Mouse (Mus musculus) CH12.LX (cell line): ENCODE data around the gene Opcml. TPM values are rescaled to one million over a fixed set of nuclear protein-coding genes. Genes with fewer than 3 reads are reported as not detected.

Source experiments
- DNase-seq: peaks from one replicate; pipeline ENCODE4 v3.0.0-alpha.2; 2013; ENCODE audit errors: extremely low read depth
- H3K27ac ChIP-seq: 2 replicates; pipeline ENCODE4 v1.5.1; 2012; ENCODE audit warnings: low read depth, mild to moderate bottlenecking, control low read depth, moderate library complexity; ENCODE audit not compliant: insufficient read depth
- H3K27me3 ChIP-seq: replicated peaks from 2 replicates; pipeline ENCODE3; 2012; ENCODE audit warnings: inconsistent platforms
- H3K36me3 ChIP-seq, 2 experiments: replicated peaks in 1 of 2; 2 replicates each; pipeline versions ENCODE3 to v1.6.1; 2012; ENCODE audit warnings: inconsistent platforms in 1 of 2, low read length in 1 of 2, mild to moderate bottlenecking in 1 of 2, mixed read lengths in 1 of 2, moderate library complexity in 1 of 2; ENCODE audit not compliant: control insufficient read depth in 1 of 2, insufficient read depth in 1 of 2
- H3K4me1 ChIP-seq, 2 experiments: 2 replicates each; pipeline ENCODE4 v1.6.1; 2012; ENCODE audit warnings: inconsistent platforms in 1 of 2, moderate library complexity in 1 of 2; ENCODE audit not compliant: insufficient read depth in 2 of 2, control insufficient read depth in 1 of 2
- H3K4me2 ChIP-seq: 2 replicates; pipeline ENCODE4 v1.6.1; 2012; ENCODE audit warnings: low read depth, mild to moderate bottlenecking, control low read depth; ENCODE audit not compliant: poor library complexity, insufficient read depth, severe bottlenecking
- H3K4me3 ChIP-seq, 3 experiments: fragments of 150-350 bp in 1 of 3; sonication (generic) in 1 of 3; replicated peaks in 1 of 3; 2 replicates each; pipeline versions ENCODE3 to v1.5.1; 2011 to 2012; ENCODE audit warnings: low read depth in 2 of 3, low read length in 2 of 3, mild to moderate bottlenecking in 2 of 3, moderate library complexity in 2 of 3, control low read depth in 1 of 3, improper control_type of control experiment in 1 of 3, inconsistent platforms in 1 of 3, mixed read lengths in 1 of 3; ENCODE audit not compliant: poor library complexity in 1 of 3
- H3K79me2 ChIP-seq: replicated peaks from 2 replicates; pipeline ENCODE4 v1.6.1; 2012; ENCODE audit warnings: mild to moderate bottlenecking, moderate library complexity; ENCODE audit not compliant: control insufficient read depth, poor library complexity, insufficient read depth, severe bottlenecking; ENCODE audit errors: extremely low read depth
- H3K9ac ChIP-seq: 2 replicates; pipeline ENCODE4 v1.6.1; 2012; ENCODE audit warnings: low read depth, mild to moderate bottlenecking, control low read depth, moderate library complexity; ENCODE audit not compliant: insufficient read depth
- H3K9me3 ChIP-seq: replicated peaks from 2 replicates; pipeline ENCODE3; 2012; ENCODE audit warnings: low read length, inconsistent platforms, mixed read lengths
- BHLHE40 ChIP-seq: IDR thresholded peaks from 2 replicates; pipeline ENCODE4 v1.6.1; 2011; ENCODE audit warnings: mild to moderate bottlenecking, low read depth, low read length, improper control_type of control experiment
- CHD2 ChIP-seq: IDR thresholded peaks from 2 replicates; pipeline ENCODE4 v1.6.1; 2011; ENCODE audit warnings: low read length, improper control_type of control experiment
- CTCF ChIP-seq, 2 experiments: IDR thresholded peaks in 1 of 2; conservative IDR thresholded peaks in 1 of 2; 2 replicates each; pipeline ENCODE4 v1.5.1; 2011 to 2012; ENCODE audit warnings: low read depth in 2 of 2, low read length in 2 of 2, improper control_type of control experiment in 1 of 2, inconsistent platforms in 1 of 2, mild to moderate bottlenecking in 1 of 2, moderate library complexity in 1 of 2
- EP300 ChIP-seq: IDR thresholded peaks from 2 replicates; pipeline ENCODE4 v1.6.1; 2011; ENCODE audit warnings: low read length, improper control_type of control experiment
- ETS1 ChIP-seq: conservative IDR thresholded peaks from 2 replicates; pipeline ENCODE4 v1.6.1; 2012; ENCODE audit warnings: low read depth, mild to moderate bottlenecking, inconsistent platforms, low read length, improper control_type of control experiment, moderate library complexity
- GABPA ChIP-seq: IDR thresholded peaks from 2 replicates; pipeline ENCODE4 v1.6.1; 2012; ENCODE audit warnings: low read depth, low read length, improper control_type of control experiment, inconsistent platforms; ENCODE audit not compliant: insufficient replicate concordance
- JUN ChIP-seq: IDR thresholded peaks from 2 replicates; pipeline ENCODE4 v1.6.1; 2011; ENCODE audit warnings: low read depth, mild to moderate bottlenecking, low read length, improper control_type of control experiment, moderate library complexity; ENCODE audit not compliant: insufficient read depth
- JUND ChIP-seq: conservative IDR thresholded peaks from 2 replicates; pipeline ENCODE4 v1.6.1; 2011; ENCODE audit warnings: low read depth, low read length, improper control_type of control experiment
- MAFK ChIP-seq: IDR thresholded peaks from 2 replicates; pipeline ENCODE4 v1.6.1; 2011; ENCODE audit warnings: low read length, improper control_type of control experiment; ENCODE audit not compliant: insufficient replicate concordance
- MAX ChIP-seq: IDR thresholded peaks from 2 replicates; pipeline ENCODE4 v1.6.1; 2011; ENCODE audit warnings: low read length, improper control_type of control experiment
- MEF2A ChIP-seq: IDR thresholded peaks from 2 replicates; pipeline ENCODE4 v1.6.1; 2014; ENCODE audit warnings: low read depth, mild to moderate bottlenecking, inconsistent platforms, low read length, improper control_type of control experiment, borderline replicate concordance
- MXI1 ChIP-seq: IDR thresholded peaks from 2 replicates; pipeline ENCODE4 v1.6.1; 2011; ENCODE audit warnings: mild to moderate bottlenecking, low read depth, low read length, improper control_type of control experiment
- NRF1 ChIP-seq: IDR thresholded peaks from 2 replicates; pipeline ENCODE4 v1.6.1; 2014; ENCODE audit warnings: low read depth, mild to moderate bottlenecking, inconsistent platforms, low read length, improper control_type of control experiment, moderate library complexity
- PAX5 ChIP-seq: IDR thresholded peaks from 2 replicates; pipeline ENCODE4 v1.6.1; 2012; ENCODE audit warnings: low read length, inconsistent platforms, mixed read lengths
- POLR2A ChIP-seq: IDR thresholded peaks from 2 replicates; pipeline ENCODE4 v1.6.1; 2011; ENCODE audit warnings: low read depth, mild to moderate bottlenecking, improper control_type of control experiment, low read length
- POLR2AphosphoS2 ChIP-seq: IDR thresholded peaks from 2 replicates; pipeline ENCODE4 v1.6.1; 2011; ENCODE audit warnings: low read depth, low read length, improper control_type of control experiment
- RAD21 ChIP-seq: IDR thresholded peaks from 2 replicates; pipeline ENCODE4 v1.6.1; 2011; ENCODE audit warnings: low read depth, mild to moderate bottlenecking, low read length, improper control_type of control experiment, moderate library complexity
- RCOR1 ChIP-seq: conservative IDR thresholded peaks from 2 replicates; pipeline ENCODE4 v1.6.1; 2012; ENCODE audit warnings: low read depth, mild to moderate bottlenecking, inconsistent platforms, low read length, improper control_type of control experiment
- SIN3A ChIP-seq: IDR thresholded peaks from 2 replicates; pipeline ENCODE4 v1.6.1; 2012; ENCODE audit warnings: low read length, improper control_type of control experiment, inconsistent platforms
- SMC3 ChIP-seq: IDR thresholded peaks from 2 replicates; pipeline ENCODE4 v1.6.1; 2011; ENCODE audit warnings: low read depth, low read length, improper control_type of control experiment
- TBP ChIP-seq: conservative IDR thresholded peaks from 2 replicates; pipeline ENCODE4 v1.6.1; 2011; ENCODE audit warnings: low read depth, low read length, improper control_type of control experiment
- TCF12 ChIP-seq: IDR thresholded peaks from 2 replicates; pipeline ENCODE4 v1.6.1; 2014; ENCODE audit warnings: low read depth, mild to moderate bottlenecking, inconsistent platforms, low read length, improper control_type of control experiment
- UBTF ChIP-seq: IDR thresholded peaks from 2 replicates; pipeline ENCODE4 v1.6.1; 2012; ENCODE audit warnings: low read depth, mild to moderate bottlenecking, inconsistent platforms, low read length, improper control_type of control experiment, moderate library complexity
- USF2 ChIP-seq: conservative IDR thresholded peaks from 2 replicates; pipeline ENCODE4 v1.6.1; 2011; ENCODE audit warnings: low read depth, low read length, improper control_type of control experiment
- ZC3H11A ChIP-seq: IDR thresholded peaks from 2 replicates; pipeline ENCODE4 v1.6.1; 2012; ENCODE audit warnings: low read depth, mild to moderate bottlenecking, inconsistent platforms, low read length, improper control_type of control experiment
- ZKSCAN1 ChIP-seq: IDR thresholded peaks from 2 replicates; pipeline ENCODE4 v1.6.1; 2012; ENCODE audit warnings: low read depth, inconsistent platforms, low read length, improper control_type of control experiment, borderline replicate concordance
- ZMIZ1 ChIP-seq: IDR thresholded peaks from 2 replicates; pipeline ENCODE4 v1.6.1; 2012; ENCODE audit warnings: low read depth, mild to moderate bottlenecking, inconsistent platforms, low read length, improper control_type of control experiment
- ZNF384 ChIP-seq: IDR thresholded peaks from 2 replicates; pipeline ENCODE4 v1.6.1; 2012; ENCODE audit warnings: low read depth, low read length, improper control_type of control experiment, inconsistent platforms
- dilution Hi-C: fragments of 300-500 bp; cut with MboI; formaldehyde crosslinking; loops from 2 replicates; pipeline ENCODE4 v1.14.3; 2020; ENCODE audit warnings: low sequenced_read_pairs; ENCODE audit not compliant: extremely low pct_unique_long_range_greater_than_20kb, extremely low pct_ligation_motif_present
- in situ Hi-C: fragments of 300-500 bp; cut with MboI; formaldehyde crosslinking; loops from 3 replicates; pipeline ENCODE4 v1.14.3; 2019; ENCODE audit warnings: low sequenced_read_pairs, low pct_ligation_motif_present, low pct_unique_long_range_greater_than_20kb, mixed read lengths
- polyA plus RNA-seq: library from polyadenylated mRNA; unstranded; fragments of >175 nt; gene quantifications from 2 replicates; pipeline ENCODE4 v1.2.1, GENCODE M21; 2012; ENCODE audit warnings: low read depth; ENCODE audit not compliant: insufficient read length
- total RNA-seq, 2 experiments: library from RNA; depleted of rRNA; stranded (reverse); fragments of 300-350 nt in 1 of 2; fragments of >200 nt in 1 of 2; gene quantifications; 2 replicates each; pipeline ENCODE4 v1.2.3; 2012 to 2014

The Opcml gene
- total and polyA plus RNA-seq, 3 experiments = 0.34 to 0.60 TPM; not detected in 1

GRCm38 (mm10) chr9:28160953-28161352 is 370.4 kb downstream of the Opcml start:
- dilution Hi-C loops = no loop called here

GRCm38 (mm10) chr9:28163946-28164345 is 373.4 kb downstream of the Opcml start:
- no peak for DNase-seq
- no peak for TF ChIP-seq EP300
- no peak for TF ChIP-seq MXI1
- no peak for TF ChIP-seq ZNF384
- no peak for TF ChIP-seq TBP
- TF ChIP-seq USF2 = no peak
- TF ChIP-seq NRF1 = no peak
- no peak for TF ChIP-seq MEF2A
- dilution Hi-C loops = no loop called here

More at GRCm38 (mm10) chr9:28160953-28161352, 370.4 kb downstream of the Opcml start:
- no peaks in the 10 kb centered on the region for H3K36me3 ChIP-seq
- H3K4me1 ChIP-seq = no peaks in the 10 kb centered on the region
- peaks cover 35% of the 10 kb centered on the region for H3K9me3 ChIP-seq
- in situ Hi-C loops = no loop called here
- no peak overlapping the region for H3K4me3 ChIP-seq
- no peak for DNase-seq
- H3K27me3 ChIP-seq = no peaks in the 10 kb centered on the region
- H3K27ac ChIP-seq = no peak overlapping the region
- H3K4me2 ChIP-seq = no peak overlapping the region
- no peak for TF ChIP-seq UBTF
- no peaks in the 10 kb centered on the region for H3K79me2 ChIP-seq
- no peak overlapping the region for H3K9ac ChIP-seq

GRCm38 (mm10) chr9:28171890-28172289 is 381.3 kb downstream of the Opcml start:
- Histone ChIP-seq H3K79me2 (no peaks in the 10 kb centered on the region), H3K36me3 (no peaks in the 10 kb centered on the region), H3K4me3 (no peak overlapping the region), H3K4me2 (no peak overlapping the region), H3K4me1 (no peaks in the 10 kb centered on the region), H3K27ac (no peak overlapping the region), H3K27me3 (no peaks in the 10 kb centered on the region), H3K9ac (no peak overlapping the region), H3K9me3 (peaks cover 18% of the 10 kb centered on the region)
- dilution Hi-C loops = no loop called here
- in situ Hi-C loops = no loop called here
- DNase-seq = peak; percentile 14
- no peak for TF ChIP-seq POLR2AphosphoS2
- TF ChIP-seq ZMIZ1 = no peak
- no peak for TF ChIP-seq MXI1
- no peak for TF ChIP-seq ZC3H11A
- no peak for TF ChIP-seq RCOR1
- no peak for TF ChIP-seq SIN3A
- TF ChIP-seq PAX5 = no peak
- no peak for TF ChIP-seq JUN
- no peak for TF ChIP-seq CHD2
- TF ChIP-seq SMC3 = peak; percentile 36
- TF ChIP-seq RAD21 = peak; percentile 14
- TF ChIP-seq MAFK = no peak
- peak; percentile 29 to 42; a peak in 3 of 4 replicates for TF ChIP-seq CTCF (conservative IDR thresholded peaks at IDR 0.05 in 1 of 2, IDR thresholded peaks at IDR 0.05 in 1 of 2; ENCODE audit: low read depth in 2 of 2, low read length in 2 of 2)
- TF ChIP-seq TCF12 = no peak
- TF ChIP-seq GABPA = no peak
- TF ChIP-seq ZKSCAN1 = no peak
- TF ChIP-seq ETS1 = no peak
- no peak for TF ChIP-seq MEF2A
- TF ChIP-seq UBTF = no peak
- no peak for TF ChIP-seq MAX
- no peak for TF ChIP-seq POLR2A
- TF ChIP-seq JUND = no peak
- TF ChIP-seq BHLHE40 = no peak

More at GRCm38 (mm10) chr9:28163946-28164345, 373.4 kb downstream of the Opcml start:
- Histone ChIP-seq H3K4me3 (no peak overlapping the region), H3K27ac (no peak overlapping the region), H3K4me1 (no peaks in the 10 kb centered on the region), H3K36me3 (no peaks in the 10 kb centered on the region), H3K79me2 (no peaks in the 10 kb centered on the region), H3K9ac (no peak overlapping the region), H3K4me2 (no peak overlapping the region), H3K9me3 (peaks cover 35% of the 10 kb centered on the region), H3K27me3 (no peaks in the 10 kb centered on the region)
- in situ Hi-C loops = no loop called here
